Mouse (Mus musculus) lung, embryonic 15.5 days (tissue): ENCODE measurements around the gene Abi2. TPM values are rescaled to one million over a fixed set of nuclear protein-coding genes. Genes with fewer than 3 reads are reported as not detected.

Source experiments
- ATAC-seq: fragments of 200-750 bp; cut with Nextera tagmentation; 2 replicates; pipeline ENCODE4 v1.8.0; 2017; ENCODE audit warnings: moderate number of reproducible peaks, borderline replicate concordance; ENCODE audit not compliant: low FRiP score, low TSS enrichment; ENCODE audit errors: extremely low read depth
- H3K27ac ChIP-seq: fragments of 300-500 bp; sonication (generic); 2 replicates; pipeline ENCODE4 v1.5.1; 2015; ENCODE audit warnings: moderate library complexity, mild to moderate bottlenecking, inconsistent platforms
- H3K27me3 ChIP-seq: fragments of 300-500 bp; sonication (generic); 2 replicates; pipeline ENCODE4 v1.6.1; 2015; ENCODE audit warnings: inconsistent platforms
- H3K36me3 ChIP-seq: fragments of 300-500 bp; sonication (generic); 2 replicates; pipeline ENCODE4 v1.6.1; 2015; ENCODE audit warnings: inconsistent platforms
- H3K4me1 ChIP-seq: fragments of 300-500 bp; sonication (generic); 2 replicates; pipeline ENCODE4 v1.6.1; 2015; ENCODE audit warnings: inconsistent platforms
- H3K4me2 ChIP-seq: fragments of 300-500 bp; sonication (generic); 2 replicates; pipeline ENCODE4 v1.6.1; 2015; ENCODE audit warnings: inconsistent platforms, mild to moderate bottlenecking, moderate library complexity
- H3K4me3 ChIP-seq: fragments of 300-500 bp; sonication (generic); 2 replicates; pipeline ENCODE4 v1.5.1; 2015; ENCODE audit warnings: mild to moderate bottlenecking, inconsistent platforms
- H3K9ac ChIP-seq: fragments of 300-500 bp; sonication (generic); 2 replicates; pipeline ENCODE4 v1.6.1; 2015; ENCODE audit warnings: inconsistent platforms
- H3K9me3 ChIP-seq: fragments of 300-500 bp; sonication (generic); 2 replicates; pipeline ENCODE4 v1.6.1; 2016; ENCODE audit warnings: inconsistent platforms
- WGBS: fragments of 180-500 bp; shearing (Covaris S2); methylation state at CpG from one replicate; pipeline ENCODE4 v1.1.7; 2015; 5-methylcytosine and 5-hydroxymethylcytosine counted together
- polyA plus RNA-seq: library from polyadenylated mRNA; unstranded; fragments of >200 nt; fragmentation: Nextera tagmentation; extraction: Ambion mirVana; gene quantifications from 2 replicates; pipeline ENCODE4 v1.2.1, GENCODE M21; 2015

Gene Abi2
- polyA plus RNA-seq, 1 experiment from 2014 or later: 23.7 TPM

DNA sequence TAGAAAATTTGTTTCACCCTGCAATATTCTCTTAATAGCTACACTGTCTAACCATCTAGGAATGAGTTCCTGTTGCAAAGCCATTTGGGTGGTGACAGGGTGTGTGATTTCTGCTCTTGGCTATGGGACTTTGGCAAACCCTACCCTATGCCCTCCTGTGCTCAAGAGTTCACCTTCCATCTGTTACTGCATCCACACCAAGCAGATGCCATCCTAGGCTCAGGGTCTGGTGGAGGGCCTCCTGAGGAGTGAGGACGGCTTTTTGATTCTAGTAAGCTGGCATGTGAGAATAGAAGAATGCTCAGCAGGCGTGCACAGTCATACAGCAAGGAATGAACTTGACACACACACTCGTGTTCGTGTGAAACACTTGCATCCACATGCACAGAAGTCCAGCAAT, 81.1 kb downstream of the Abi2 start:
- Histone ChIP-seq H3K9me3 (no peaks in the 10 kb centered on the region), H3K27me3 (no peaks in the 10 kb centered on the region), H3K27ac (no peak overlapping the region), H3K36me3 (peaks cover 40% of the 10 kb centered on the region), H3K4me3 (no peak overlapping the region), H3K9ac (no peak overlapping the region), H3K4me1 (no peaks in the 10 kb centered on the region), H3K4me2 (no peak overlapping the region)
- WGBS: 81% methylated on average over 4 of the region's 4 CpGs
- ATAC-seq: no peak

DNA sequence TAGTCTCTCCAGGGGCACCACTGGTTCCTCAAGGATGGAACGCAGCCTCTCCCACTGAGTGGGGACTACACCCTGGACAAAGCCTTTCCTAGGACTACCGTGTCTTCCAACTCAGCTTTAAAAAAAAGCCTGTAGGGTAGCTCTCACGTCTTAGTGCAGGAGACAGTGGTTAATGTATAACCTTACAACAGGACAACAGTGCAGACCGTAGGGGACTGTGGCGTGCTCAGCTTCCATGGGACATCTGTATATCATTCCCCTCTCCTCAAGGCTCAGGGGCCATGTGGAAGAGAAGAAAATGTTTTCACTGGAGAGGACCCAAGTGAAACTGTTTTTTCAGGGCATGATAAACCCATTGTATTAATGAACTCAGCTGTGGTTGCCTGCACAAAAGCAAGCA, 83.0 kb downstream of the Abi2 start:
- no peak overlapping the region for H3K27ac ChIP-seq
- H3K4me3 ChIP-seq: no peak overlapping the region
- ATAC-seq: no peak
- no peak overlapping the region for H3K4me2 ChIP-seq
- peaks cover 42% of the 10 kb centered on the region for H3K36me3 ChIP-seq
- no peaks in the 10 kb centered on the region for H3K27me3 ChIP-seq
- 74% methylated on average over 5 of the region's 5 CpGs for WGBS
- no peaks in the 10 kb centered on the region for H3K9me3 ChIP-seq
- no peaks in the 10 kb centered on the region for H3K4me1 ChIP-seq
- no peak overlapping the region for H3K9ac ChIP-seq

DNA sequence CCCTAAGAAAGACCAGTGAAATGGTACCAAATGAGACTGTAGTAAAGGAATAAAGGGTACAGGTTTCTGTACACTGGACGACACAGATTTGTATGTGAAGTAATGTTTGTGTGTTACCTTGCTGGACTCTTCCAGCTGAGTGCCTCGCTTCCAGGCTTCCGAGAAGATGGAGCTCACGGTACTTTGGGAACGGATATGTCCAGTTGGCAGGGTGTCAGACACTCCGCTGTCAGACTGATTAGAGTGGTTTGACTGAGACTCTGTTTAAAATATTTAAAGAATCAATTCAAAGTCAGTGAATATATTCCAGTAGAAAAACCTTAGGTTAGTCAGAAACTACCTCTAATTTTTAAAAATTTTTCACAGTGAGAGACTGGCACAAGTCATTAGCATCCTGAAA, 84.0 kb downstream of the Abi2 start:
- Histone ChIP-seq H3K4me3 (no peak overlapping the region), H3K27ac (no peak overlapping the region), H3K27me3 (no peaks in the 10 kb centered on the region), H3K4me2 (no peak overlapping the region), H3K9ac (no peak overlapping the region), H3K4me1 (no peaks in the 10 kb centered on the region), H3K36me3 (peaks cover 43% of the 10 kb centered on the region), H3K9me3 (no peaks in the 10 kb centered on the region)
- ATAC-seq: no peak
- 72% methylated on average over 6 of the region's 6 CpGs for WGBS

DNA sequence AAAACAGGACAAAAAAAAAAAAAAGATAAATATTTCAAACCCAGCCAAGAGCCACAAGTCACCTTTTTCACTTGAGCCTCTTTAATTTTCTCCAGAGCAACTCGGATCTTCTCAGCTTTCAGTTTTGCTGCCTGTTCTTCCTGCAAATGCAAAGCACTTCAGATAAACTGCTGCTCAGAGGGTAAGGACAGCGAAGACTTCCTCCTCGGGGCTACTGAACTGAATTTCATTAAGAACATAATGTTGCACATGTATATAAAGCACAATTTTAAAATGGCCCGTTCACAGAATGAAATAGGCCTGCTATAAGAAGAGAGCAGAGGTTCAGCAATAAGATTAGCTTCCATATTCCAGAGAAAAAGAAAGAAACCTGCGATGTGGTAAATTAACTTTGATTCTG, 94.0 kb downstream of the Abi2 start:
- Histone ChIP-seq H3K9ac (no peak overlapping the region), H3K4me3 (no peak overlapping the region), H3K27ac (no peak overlapping the region), H3K9me3 (no peaks in the 10 kb centered on the region), H3K4me2 (no peak overlapping the region), H3K27me3 (no peaks in the 10 kb centered on the region), H3K4me1 (no peaks in the 10 kb centered on the region), H3K36me3 (peaks cover 31% of the 10 kb centered on the region)
- no peak for ATAC-seq
- WGBS: 69% methylated on average over 5 of the region's 5 CpGs

DNA sequence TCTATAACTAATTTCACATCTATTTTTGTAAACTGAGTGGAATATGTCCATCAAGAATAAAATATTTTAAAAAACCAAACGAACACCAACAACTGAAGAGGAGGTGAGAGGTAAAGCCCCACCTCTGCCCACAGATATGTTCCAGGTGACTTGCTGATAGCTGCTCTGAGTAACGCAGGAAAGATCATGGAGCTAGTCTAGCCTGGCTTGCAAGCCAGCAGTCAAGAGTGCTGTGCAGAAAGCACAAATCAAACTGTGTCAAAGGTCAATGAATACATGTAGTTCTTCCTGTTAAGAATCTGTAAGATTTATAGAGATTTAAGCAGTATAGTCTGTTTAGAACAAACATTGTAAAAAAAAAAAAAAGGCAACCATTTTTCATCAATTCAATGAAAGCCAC, 101.2 kb downstream of the Abi2 start:
- H3K9ac ChIP-seq: no peak overlapping the region
- H3K4me1 ChIP-seq: no peaks in the 10 kb centered on the region
- no peak overlapping the region for H3K4me3 ChIP-seq
- H3K4me2 ChIP-seq: no peak overlapping the region
- WGBS: 72% methylated on average over 2 of the region's 2 CpGs
- H3K36me3 ChIP-seq: peaks cover 17% of the 10 kb centered on the region; the same call in 1 of the 2 replicates
- no peak for ATAC-seq
- H3K9me3 ChIP-seq: no peaks in the 10 kb centered on the region
- no peaks in the 10 kb centered on the region for H3K27me3 ChIP-seq
- H3K27ac ChIP-seq: no peak overlapping the region

DNA sequence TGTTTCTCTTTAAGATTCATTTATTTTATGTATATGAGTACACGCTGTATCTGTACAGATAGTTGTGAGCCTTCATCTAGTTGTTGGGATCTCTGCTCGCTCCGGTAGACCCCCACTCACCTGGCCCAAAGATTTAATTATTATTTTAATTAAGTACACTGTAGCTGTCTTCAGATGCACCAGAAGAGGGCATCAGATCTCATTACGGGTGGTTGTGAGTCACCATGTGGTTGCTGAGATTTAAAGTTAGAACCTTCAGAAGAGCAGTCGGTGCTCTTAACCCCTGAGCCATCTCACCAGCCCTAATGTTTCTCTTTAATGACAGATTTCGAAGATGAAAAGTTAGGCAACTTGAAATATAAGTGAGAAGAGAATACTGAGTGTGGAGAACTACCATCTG, 120.7 kb downstream of the Abi2 start:
- Histone ChIP-seq H3K27ac (no peak overlapping the region), H3K36me3 (peaks cover 28% of the 10 kb centered on the region), H3K4me1 (no peaks in the 10 kb centered on the region), H3K9ac (no peak overlapping the region), H3K27me3 (no peaks in the 10 kb centered on the region), H3K4me3 (no peak overlapping the region), H3K9me3 (no peaks in the 10 kb centered on the region), H3K4me2 (no peak overlapping the region)
- WGBS: 90% methylated on average over 6 of the region's 6 CpGs
- no peak for ATAC-seq

DNA sequence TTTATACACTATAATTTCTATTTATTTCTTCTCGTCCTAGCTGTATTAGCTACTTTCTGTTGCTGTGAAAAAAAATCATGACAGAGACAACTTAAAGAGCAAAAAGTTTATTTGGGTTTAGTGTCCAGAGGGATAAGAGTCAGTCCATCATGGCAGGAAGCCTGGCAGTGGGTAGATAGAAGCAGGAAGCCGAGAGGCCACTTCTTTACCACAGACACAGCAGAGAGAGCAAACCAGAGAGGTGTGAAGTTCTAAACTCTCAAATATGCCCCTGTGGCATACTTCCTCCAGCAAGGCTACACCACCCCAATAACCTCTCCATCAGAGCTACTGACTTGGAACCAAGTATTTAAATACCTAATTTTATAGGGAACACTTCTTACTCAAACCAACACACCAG, 121.2 kb downstream of the Abi2 start:
- H3K4me3 ChIP-seq: no peak overlapping the region
- H3K36me3 ChIP-seq: peaks cover 24% of the 10 kb centered on the region
- no peak overlapping the region for H3K27ac ChIP-seq
- 82% methylated on average over 2 of the region's 2 CpGs for WGBS
- no peak overlapping the region for H3K9ac ChIP-seq
- no peak overlapping the region for H3K4me2 ChIP-seq
- H3K9me3 ChIP-seq: no peaks in the 10 kb centered on the region
- ATAC-seq: no peak
- no peaks in the 10 kb centered on the region for H3K4me1 ChIP-seq
- H3K27me3 ChIP-seq: no peaks in the 10 kb centered on the region

Other genes starting within 250 kb of the Abi2 start
- gene Nbeal1, start 229.0 kb upstream of the Abi2 start, polyA plus RNA-seq: 7.8 and 9.6 TPM in 2 replicates
- 30.7 and 33.9 TPM in 2 replicates for gene Cyp20a1, start 66.3 kb upstream of the Abi2 start, polyA plus RNA-seq
- gene Raph1, start 157.5 kb downstream of the Abi2 start, polyA plus RNA-seq: 37.0 and 42.4 TPM in 2 replicates